Mouse (Mus musculus): Measurements from ENCODE around the gene Flnc.
A peak's percentile ranks its signal among the peaks of the same experiment; 100 is the strongest.

Gene Flnc

DNA sequence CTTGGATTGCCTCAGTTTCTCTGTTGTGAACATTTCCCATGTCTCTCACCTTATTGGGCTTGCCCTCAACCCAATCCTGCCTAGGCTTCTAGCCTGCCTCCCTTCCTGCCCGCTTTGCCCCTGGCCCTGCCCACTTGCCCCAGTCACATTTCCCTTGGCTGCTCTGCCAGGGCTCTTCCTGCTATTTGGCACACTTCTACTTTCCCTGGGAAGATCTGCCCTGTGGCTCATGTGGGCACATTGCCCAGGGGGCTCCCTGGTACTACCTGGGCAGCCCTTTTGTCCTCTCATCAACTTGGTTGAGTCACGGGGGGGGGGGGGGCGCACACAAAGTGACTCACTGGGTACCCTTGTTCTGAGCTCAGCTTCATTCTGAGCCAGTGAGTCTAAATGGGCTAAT lies 900 bp upstream of the Flnc start:
- DNase-seq (ENCODE audit: low spot score), result no peak

DNA sequence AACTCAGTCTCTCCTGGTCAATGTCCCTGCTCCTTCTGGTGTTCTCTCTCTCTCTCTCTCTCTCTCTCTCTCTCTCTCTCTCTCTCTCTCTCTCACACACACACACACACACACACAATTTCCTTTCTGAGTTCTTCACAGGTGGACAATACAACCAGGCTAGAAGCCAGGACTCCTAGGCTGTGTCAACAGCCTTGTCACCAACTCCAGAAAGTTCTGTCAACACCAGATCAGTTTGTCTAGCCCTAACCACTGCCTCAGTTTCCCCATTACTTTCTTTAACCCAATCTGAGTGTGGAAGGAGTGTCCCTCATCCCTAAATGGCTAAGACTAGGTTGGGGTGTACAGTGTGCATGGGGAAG lies 399 bp upstream of the Flnc start:
- DNase-seq (ENCODE audit: low spot score), result no peak

GRCm38 (mm10) chr6:29433804-29434795 lies 1.0 kb downstream of the Flnc start:
- no peak for DNase-seq (ENCODE audit: low spot score)

GRCm38 (mm10) chr6:29434911-29435691 lies 2.0 kb downstream of the Flnc start:
- DNase-seq (ENCODE audit: low spot score), result no peak

- no peak for DNase-seq (ENCODE audit: low spot score)
Observed at GRCm38 (mm10) chr6:29435940-29436451, 2.9 kb downstream of the Flnc start.

- no peak for DNase-seq (ENCODE audit: low spot score)
Observed at GRCm38 (mm10) chr6:29436461-29436934, 3.4 kb downstream of the Flnc start.

DNA sequence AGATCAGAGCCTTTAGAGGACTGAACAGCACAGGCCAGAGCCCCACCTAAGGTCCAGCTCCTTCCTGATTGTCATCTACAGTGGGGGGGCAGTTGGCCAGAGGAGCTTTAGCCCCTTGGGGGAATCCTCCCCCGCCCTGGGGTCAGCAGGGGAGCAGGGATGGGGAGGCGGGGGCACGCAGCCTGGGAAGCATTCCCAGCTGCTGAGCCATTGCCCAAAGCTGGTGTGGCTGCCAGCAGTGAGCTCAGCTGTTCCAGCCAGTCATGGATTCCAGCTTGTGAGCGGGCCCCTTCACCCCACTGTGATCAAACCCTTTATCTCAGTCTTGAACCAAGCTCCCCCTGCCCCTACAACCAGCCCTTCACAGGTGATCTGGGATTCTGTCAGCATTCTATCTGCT lies 6.2 kb downstream of the Flnc start:
- DNase-seq (ENCODE audit: low spot score), result no peak

DNA sequence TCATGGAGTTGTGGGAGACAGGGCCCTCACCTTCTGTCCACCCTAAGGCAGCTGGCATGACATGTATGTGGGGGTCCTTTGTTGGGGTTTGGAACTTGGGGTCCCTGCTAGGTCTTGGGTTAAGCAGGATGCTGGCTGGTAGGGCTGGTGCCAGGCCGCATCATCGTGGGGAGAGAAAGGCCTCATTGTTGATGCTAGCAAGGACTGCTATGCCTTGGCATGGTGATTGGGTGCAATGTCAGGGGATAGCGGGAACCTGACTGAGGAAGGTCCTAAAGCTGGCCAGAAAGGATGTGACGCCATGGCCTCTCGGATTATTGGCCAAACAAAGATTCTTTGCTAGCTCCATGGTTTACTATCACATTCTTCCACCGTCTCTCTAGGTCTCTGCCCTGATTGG lies 6.7 kb downstream of the Flnc start:
- DNase-seq (ENCODE audit: low spot score), result no peak

GRCm38 (mm10) chr6:29444773-29445172 lies 11.7 kb downstream of the Flnc start:
- peak; percentile 19 for DNase-seq (ENCODE audit: low spot score)

- DNase-seq (ENCODE audit: low spot score), result no peak
Observed at GRCm38 (mm10) chr6:29445354-29445753, 12.3 kb downstream of the Flnc start.

- DNase-seq (ENCODE audit: low spot score), result no peak
Observed at GRCm38 (mm10) chr6:29449858-29450257, 16.8 kb downstream of the Flnc start.

DNA sequence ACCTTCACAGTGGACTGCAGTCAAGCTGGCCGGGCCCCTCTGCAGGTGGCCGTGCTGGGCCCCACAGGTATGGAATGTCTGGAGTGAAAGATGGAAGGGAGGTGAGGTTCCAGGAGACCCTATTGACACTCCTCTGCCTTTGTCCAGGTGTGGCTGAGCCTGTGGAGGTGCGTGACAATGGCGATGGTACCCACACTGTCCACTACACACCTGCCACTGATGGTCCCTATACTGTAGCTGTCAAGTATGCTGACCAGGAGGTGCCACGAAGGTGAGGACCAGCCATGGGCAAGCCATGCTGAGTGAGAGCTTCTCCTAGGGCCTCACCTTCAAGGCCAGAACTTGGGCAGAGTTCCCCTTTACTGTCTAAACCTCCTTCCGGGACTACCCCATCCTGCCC lies 17.6 kb downstream of the Flnc start:
- DNase-seq (ENCODE audit: low spot score), result no peak

DNA sequence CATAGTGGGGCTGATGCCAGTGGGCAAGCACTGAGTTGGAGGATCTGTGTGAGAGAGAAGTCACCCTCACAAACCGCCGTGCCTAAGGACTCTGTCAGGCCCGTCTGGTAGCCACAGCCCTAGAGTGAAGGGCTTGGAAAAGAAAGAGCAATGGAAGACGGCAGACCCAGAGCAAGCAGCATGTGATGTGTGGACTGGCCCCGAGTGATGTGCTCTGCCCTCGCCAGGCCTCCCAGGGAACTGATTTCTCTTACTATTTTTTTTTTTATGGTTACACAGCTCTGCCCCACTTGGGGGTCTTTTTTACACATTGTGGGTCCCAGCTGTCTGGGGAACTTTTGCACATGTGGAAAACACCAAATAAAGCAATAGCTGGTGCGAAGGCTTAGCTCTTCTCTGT lies 28.4 kb downstream of the Flnc start:
- DNase-seq (ENCODE audit: low spot score), result no peak

- DNase-seq (ENCODE audit: low spot score), result no peak
Observed at GRCm38 (mm10) chr6:29463388-29463787, 30.3 kb downstream of the Flnc start.

- DNase-seq (ENCODE audit: low spot score), result peak; percentile 92
Observed at GRCm38 (mm10) chr6:29467583-29468354, 34.7 kb downstream of the Flnc start, which contains the start of gene Atp6v1f. Gene Atp6v1f (plus strand): TSS chr6:29467718.

- no peak for DNase-seq (ENCODE audit: low spot score)
Observed at GRCm38 (mm10) chr6:29468851-29469250, 35.8 kb downstream of the Flnc start.

GRCm38 (mm10) chr6:29471137-29471536 lies 38.1 kb downstream of the Flnc start, which contains the start of gene Atp6v1fnb:
Gene Atp6v1fnb (plus strand): TSS chr6:29471437.
- no peak for DNase-seq (ENCODE audit: low spot score)

GRCm38 (mm10) chr6:29473941-29474691 lies 41.1 kb downstream of the Flnc start:
- peak; percentile 76 for DNase-seq (ENCODE audit: low spot score)

DNA sequence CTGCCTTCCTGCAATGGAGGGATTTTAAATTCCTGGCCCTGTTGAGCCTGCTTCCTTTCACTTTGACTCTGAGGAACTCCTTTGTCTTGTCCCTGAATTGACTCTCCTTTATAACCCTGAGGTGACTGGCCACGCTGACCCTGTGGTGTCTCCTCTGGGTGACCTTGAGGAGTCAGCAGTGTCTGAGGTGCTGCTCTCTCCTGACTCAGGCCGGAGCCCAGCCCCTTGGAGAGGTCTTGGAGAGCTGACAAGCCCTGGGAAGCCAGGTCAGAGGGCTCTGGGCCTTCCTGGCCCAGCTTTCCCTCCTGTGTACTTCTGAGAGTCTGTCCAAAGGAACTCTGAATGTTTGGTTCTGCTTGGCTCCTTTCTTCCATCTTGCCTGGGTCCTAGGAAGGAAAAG lies 41.7 kb downstream of the Flnc start:
- DNase-seq (ENCODE audit: low spot score), result no peak

DNA sequence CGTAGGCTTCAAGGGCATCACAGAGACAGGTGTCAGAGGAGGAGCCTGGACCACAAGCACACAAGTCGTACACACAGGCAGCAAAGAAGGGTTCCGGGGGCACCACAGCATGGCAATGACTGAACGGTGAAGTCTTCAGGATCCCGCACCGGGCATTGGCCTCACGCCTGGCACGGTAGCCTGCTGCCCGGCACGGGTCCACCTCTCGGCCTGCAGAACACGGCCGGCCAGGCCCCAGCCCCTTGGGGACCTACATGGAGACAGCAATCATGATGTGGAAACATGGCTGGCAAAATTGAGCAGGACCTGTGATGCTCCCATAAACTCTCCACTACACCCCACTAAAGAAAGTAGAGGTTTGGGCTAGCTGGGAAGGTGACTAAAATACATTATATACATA lies 49.6 kb downstream of the Flnc start:
- no peak for DNase-seq (ENCODE audit: low spot score)

Measured in T-cell, adult 2 months (primary cell).